Mouse (Mus musculus) cortical plate, adult 2 months (tissue): ENCODE results near the gene Vdr.

Experiments used
- CTCF ChIP-seq: fragments of 200-500 bp; IDR thresholded peaks from 2 replicates; pipeline ENCODE4 v1.5.1; 2011; ENCODE audit warnings: mild to moderate bottlenecking, control low read depth, low read length; ENCODE audit not compliant: insufficient read depth; ENCODE audit errors: extremely low read depth
- POLR2A ChIP-seq: fragments of 200-500 bp; IDR thresholded peaks from 2 replicates; pipeline ENCODE4 v1.6.1; 2011; ENCODE audit warnings: mild to moderate bottlenecking, low read length, control low read depth; ENCODE audit not compliant: insufficient read depth; ENCODE audit errors: extremely low read depth

DNA sequence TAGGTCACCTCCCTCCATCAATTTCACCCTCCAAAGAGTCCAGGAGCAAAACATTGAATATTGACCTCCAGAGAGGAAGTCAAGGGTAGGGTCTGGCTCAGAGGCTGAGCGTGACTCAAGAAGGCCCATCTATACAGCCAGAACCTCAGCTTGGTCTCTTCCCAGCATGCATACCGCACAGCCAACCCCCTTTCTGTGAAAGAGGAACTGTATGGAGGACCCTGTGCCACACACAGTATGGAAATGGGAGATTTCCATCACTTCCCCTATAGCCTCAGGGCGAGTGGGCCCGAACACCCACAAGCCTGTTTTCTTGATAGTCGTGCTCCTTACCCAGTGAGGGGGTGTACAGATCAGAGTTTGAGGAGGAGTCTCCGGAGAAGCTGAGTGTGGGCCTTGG, 41.4 kb downstream of the Vdr start:
- no peak for TF ChIP-seq CTCF
- TF ChIP-seq POLR2A, result no peak
